Mouse (Mus musculus) heart, embryonic 15.5 days (tissue): ENCODE data around the gene Dnm2. TPM values are rescaled to one million over a fixed set of nuclear protein-coding genes. Genes with fewer than 3 reads are reported as not detected.

Source experiments
- ATAC-seq: fragments of 200-750 bp; cut with Nextera tagmentation; replicated peaks from 2 replicates; pipeline ENCODE4 v1.8.0; 2017; ENCODE audit warnings: low read depth, moderate TSS enrichment; ENCODE audit not compliant: insufficient number of reproducible peaks, insufficient read depth, low FRiP score
- H3K27ac ChIP-seq: fragments of 300-500 bp; sonication (generic); 2 replicates; pipeline ENCODE4 v1.5.1; 2015; ENCODE audit warnings: mild to moderate bottlenecking, inconsistent platforms
- H3K27me3 ChIP-seq: fragments of 300-500 bp; sonication (generic); 2 replicates; pipeline ENCODE4 v1.6.1; 2015; ENCODE audit warnings: inconsistent platforms
- H3K36me3 ChIP-seq: fragments of 300-500 bp; sonication (generic); 2 replicates; pipeline ENCODE4 v1.6.1; 2015; ENCODE audit warnings: mild to moderate bottlenecking, inconsistent platforms
- H3K4me1 ChIP-seq: fragments of 300-500 bp; sonication (generic); replicated peaks from 2 replicates; pipeline ENCODE4 v1.6.1; 2015; ENCODE audit warnings: inconsistent platforms
- H3K4me2 ChIP-seq: fragments of 300-500 bp; sonication (generic); 2 replicates; pipeline ENCODE4 v1.6.1; 2015; ENCODE audit warnings: inconsistent platforms, mild to moderate bottlenecking, moderate library complexity
- H3K4me3 ChIP-seq: fragments of 300-500 bp; sonication (generic); 2 replicates; pipeline ENCODE4 v1.5.1; 2015; ENCODE audit warnings: mild to moderate bottlenecking, inconsistent platforms
- H3K9ac ChIP-seq: fragments of 300-500 bp; sonication (generic); 2 replicates; pipeline ENCODE4 v1.6.1; 2015; ENCODE audit warnings: mild to moderate bottlenecking, inconsistent platforms
- H3K9me3 ChIP-seq: fragments of 300-500 bp; sonication (generic); replicated peaks from 2 replicates; pipeline ENCODE4 v1.6.1; 2016; ENCODE audit warnings: inconsistent platforms
- WGBS: fragments of 180-500 bp; shearing (Covaris S2); methylation state at CpG from one replicate; pipeline ENCODE4 v1.1.7; 2015; ENCODE audit warnings: mixed read lengths; 5-methylcytosine and 5-hydroxymethylcytosine counted together
- polyA plus RNA-seq: library from polyadenylated mRNA; unstranded; fragments of >200 nt; fragmentation: Nextera tagmentation; extraction: Ambion mirVana; gene quantifications from 2 replicates; pipeline ENCODE4 v1.2.1, GENCODE M21; 2015

Dnm2 gene
- 60.0 and 73.6 TPM in 2 replicates for polyA plus RNA-seq

- no peaks in the 10 kb centered on the region for H3K9me3 ChIP-seq
- peak within 1 kb of the TSS; percentile 77 for H3K4me2 ChIP-seq
- ATAC-seq: peak; percentile 98
- peak within 1 kb of the TSS; percentile 92 for H3K9ac ChIP-seq
- peaks cover 37% of the 10 kb centered on the region for H3K4me1 ChIP-seq
- H3K27me3 ChIP-seq: no peaks in the 10 kb centered on the region
- peak within 1 kb of the TSS; percentile 91 for H3K27ac ChIP-seq
- peak within 1 kb of the TSS; percentile 95 for H3K4me3 ChIP-seq
- peaks cover 16% of the 10 kb centered on the region for H3K36me3 ChIP-seq
- WGBS: under 1% methylated on average over 82 of the region's 82 CpGs
Measured at GRCm38 (mm10) chr9:21424631-21425555, at the start of gene Dnm2. Dnm2 (plus strand) TSS chr9:21424908.

- 72% methylated on average over 3 of the region's 3 CpGs for WGBS
- Histone ChIP-seq H3K9ac (peak overlapping the region; percentile 20; the same call in 1 of the 2 replicates), H3K9me3 (no peaks in the 10 kb centered on the region), H3K4me1 (peaks cover 32% of the 10 kb centered on the region), H3K27me3 (no peaks in the 10 kb centered on the region), H3K36me3 (0 out of 2 replicates have a peak, but pooled peaks cover 5% of the 10 kb centered on the region), H3K27ac (no peak overlapping the region), H3K4me3 (no peak overlapping the region), H3K4me2 (no peak overlapping the region)
- ATAC-seq: no peak
Measured at GRCm38 (mm10) chr9:21379195-21379594, 45.5 kb upstream of the Dnm2 start.

- Histone ChIP-seq H3K9ac (no peak overlapping the region), H3K4me1 (peaks cover 35% of the 10 kb centered on the region), H3K4me2 (no peak overlapping the region), H3K27ac (no peak overlapping the region), H3K27me3 (no peaks in the 10 kb centered on the region), H3K36me3 (0 out of 2 replicates have a peak, but pooled peaks cover 5% of the 10 kb centered on the region), H3K9me3 (no peaks in the 10 kb centered on the region), H3K4me3 (no peak overlapping the region)
- ATAC-seq: no peak
Measured at GRCm38 (mm10) chr9:21380868-21381267, 43.8 kb upstream of the Dnm2 start.

GRCm38 (mm10) chr9:21383966-21384365, 40.7 kb upstream of the Dnm2 start:
- peaks cover 15% of the 10 kb centered on the region for H3K36me3 ChIP-seq
- H3K4me3 ChIP-seq: no peak overlapping the region
- no peak overlapping the region for H3K4me2 ChIP-seq
- no peaks in the 10 kb centered on the region for H3K27me3 ChIP-seq
- H3K27ac ChIP-seq: no peak overlapping the region
- no peak for ATAC-seq
- no peaks in the 10 kb centered on the region for H3K9me3 ChIP-seq
- H3K9ac ChIP-seq: no peak overlapping the region
- H3K4me1 ChIP-seq: peaks cover 17% of the 10 kb centered on the region

GRCm38 (mm10) chr9:21392646-21393175, 32.0 kb upstream of the Dnm2 start:
- Histone ChIP-seq H3K9me3 (no peaks in the 10 kb centered on the region), H3K4me2 (no peak overlapping the region), H3K36me3 (peaks cover 89% of the 10 kb centered on the region), H3K4me3 (no peak overlapping the region), H3K27ac (no peak overlapping the region), H3K4me1 (no peaks in the 10 kb centered on the region), H3K9ac (no peak overlapping the region), H3K27me3 (no peaks in the 10 kb centered on the region)
- WGBS: 78% methylated on average over 10 of the region's 10 CpGs
- ATAC-seq: no peak

- WGBS: 81% methylated on average over 3 of the region's 3 CpGs
- Histone ChIP-seq H3K4me1 (no peaks in the 10 kb centered on the region), H3K27ac (no peak overlapping the region), H3K36me3 (peaks cover 98% of the 10 kb centered on the region), H3K4me3 (no peak overlapping the region), H3K4me2 (no peak overlapping the region), H3K9me3 (no peaks in the 10 kb centered on the region), H3K27me3 (no peaks in the 10 kb centered on the region), H3K9ac (no peak overlapping the region)
- ATAC-seq: no peak
Measured at GRCm38 (mm10) chr9:21395692-21396091, 29.0 kb upstream of the Dnm2 start.

GRCm38 (mm10) chr9:21397170-21397569, 27.5 kb upstream of the Dnm2 start:
- Histone ChIP-seq H3K27ac (no peak overlapping the region), H3K4me1 (peaks cover 6% of the 10 kb centered on the region), H3K4me2 (no peak overlapping the region), H3K36me3 (peaks cover 92% of the 10 kb centered on the region), H3K4me3 (no peak overlapping the region), H3K9me3 (no peaks in the 10 kb centered on the region), H3K9ac (no peak overlapping the region), H3K27me3 (no peaks in the 10 kb centered on the region)
- WGBS: 90% methylated on average over 3 of the region's 3 CpGs
- ATAC-seq: no peak

- no peak for ATAC-seq
- Histone ChIP-seq H3K27me3 (no peaks in the 10 kb centered on the region), H3K36me3 (peaks cover 82% of the 10 kb centered on the region), H3K4me3 (no peak overlapping the region), H3K9me3 (no peaks in the 10 kb centered on the region), H3K4me1 (peaks cover 16% of the 10 kb centered on the region), H3K4me2 (no peak overlapping the region), H3K9ac (no peak overlapping the region), H3K27ac (no peak overlapping the region)
- 92% methylated on average over 9 of the region's 9 CpGs for WGBS
Measured at GRCm38 (mm10) chr9:21401042-21401441, 23.7 kb upstream of the Dnm2 start.

GRCm38 (mm10) chr9:21402764-21403253, 21.9 kb upstream of the Dnm2 start:
- no peaks in the 10 kb centered on the region for H3K27me3 ChIP-seq
- H3K36me3 ChIP-seq: peaks cover 75% of the 10 kb centered on the region
- H3K9me3 ChIP-seq: no peaks in the 10 kb centered on the region
- no peak overlapping the region for H3K4me3 ChIP-seq
- peaks cover 16% of the 10 kb centered on the region for H3K4me1 ChIP-seq
- 46% methylated on average over 11 of the region's 11 CpGs for whole genome bisulfite sequencing
- peak; percentile 68 for ATAC-seq
- peak overlapping the region; percentile 26; the same call in 1 of the 2 replicates for H3K9ac ChIP-seq
- H3K27ac ChIP-seq: peak overlapping the region; percentile 39
- no peak overlapping the region for H3K4me2 ChIP-seq

- Histone ChIP-seq H3K9me3 (no peaks in the 10 kb centered on the region), H3K4me3 (no peak overlapping the region), H3K27ac (no peak overlapping the region), H3K27me3 (no peaks in the 10 kb centered on the region), H3K9ac (0 out of 2 replicates have a peak overlapping the region, but pooled peaks have one; percentile 15), H3K4me2 (no peak overlapping the region), H3K4me1 (peaks cover 16% of the 10 kb centered on the region), H3K36me3 (peaks cover 65% of the 10 kb centered on the region)
- 94% methylated on average over 5 of the region's 5 CpGs for WGBS
- ATAC-seq: no peak
Measured at GRCm38 (mm10) chr9:21403745-21404144, 21.0 kb upstream of the Dnm2 start.

- Histone ChIP-seq H3K27me3 (no peaks in the 10 kb centered on the region), H3K9me3 (no peaks in the 10 kb centered on the region), H3K4me2 (no peak overlapping the region), H3K9ac (no peak overlapping the region), H3K27ac (no peak overlapping the region), H3K4me1 (peaks cover 16% of the 10 kb centered on the region), H3K36me3 (peaks cover 48% of the 10 kb centered on the region), H3K4me3 (no peak overlapping the region)
- WGBS: 62% methylated on average over 4 of the region's 4 CpGs
- ATAC-seq: no peak
Measured at GRCm38 (mm10) chr9:21405525-21405924, 19.2 kb upstream of the Dnm2 start.
